Mouse (Mus musculus): ENCODE measurements around the gene Gm42688. TPM values are rescaled to one million over a fixed set of nuclear protein-coding genes. Genes with fewer than 3 reads are reported as not detected.

The Gm42688 gene
- polyA plus RNA-seq (2012; rRNA removed): 2.1 TPM in 2 replicates

DNA sequence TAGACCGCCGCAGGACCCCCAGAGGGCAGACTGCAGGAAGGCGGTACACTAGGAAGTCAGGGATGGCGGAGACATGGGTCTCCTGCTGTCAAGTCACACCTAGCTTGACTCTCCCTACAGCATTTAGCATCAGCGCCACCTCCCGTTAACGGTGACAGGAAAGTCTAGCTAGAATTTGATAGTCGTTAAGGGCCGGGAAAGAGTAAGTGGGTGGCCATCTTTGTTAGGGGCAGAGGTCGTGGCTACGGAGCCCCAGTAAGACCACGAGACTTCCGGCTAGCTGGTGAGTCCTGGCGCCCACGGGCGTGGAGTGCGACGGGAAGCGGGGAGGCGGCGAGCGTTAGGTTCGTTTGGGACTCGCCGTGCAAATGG is at the start of gene Gm42688, which contains the start of gene Ccdc142:
Gene Gm42688, plus strand, starts transcription at position 302 of the 372 bp plus-strand sequence.
Gene Ccdc142, plus strand, starts transcription at position 286 of the 372 bp plus-strand sequence.

DNA sequence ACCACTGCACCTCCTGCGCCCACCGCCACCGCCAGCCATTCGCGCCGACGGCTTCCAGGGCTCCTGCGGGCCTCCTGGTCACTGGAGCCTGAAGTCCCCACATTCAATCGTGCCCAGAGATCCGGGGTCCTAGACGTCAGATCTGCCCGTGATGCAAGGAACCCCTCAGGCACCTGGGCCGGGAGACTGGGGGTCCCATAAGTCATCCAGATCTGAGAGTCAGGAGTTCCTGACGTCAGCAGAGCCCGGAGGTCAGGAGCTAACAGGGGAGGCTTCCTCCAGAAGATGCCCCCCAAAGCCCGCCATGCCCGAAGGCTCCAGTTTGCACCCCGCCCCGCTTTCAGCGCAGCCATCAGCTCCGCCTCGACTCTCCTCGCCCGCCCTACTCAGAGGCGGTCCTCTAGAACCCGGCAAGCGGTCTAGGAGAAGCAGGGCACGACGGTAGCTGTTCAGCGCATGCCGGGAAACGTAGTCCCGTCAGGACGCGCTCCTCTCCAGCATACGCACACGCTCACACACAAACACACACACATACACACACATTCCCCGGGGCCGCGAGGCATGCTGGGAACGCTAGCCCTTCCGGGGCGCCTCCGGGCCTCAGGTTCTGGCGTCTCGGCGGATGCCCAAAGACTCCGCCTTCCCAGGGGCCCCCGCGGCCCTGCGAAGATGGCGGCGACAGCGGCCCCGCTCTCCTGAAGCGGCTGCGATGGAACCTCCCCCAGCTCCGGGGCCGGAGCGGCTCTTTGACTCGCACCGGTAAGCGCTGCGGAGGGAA is 47.2 kb upstream of the Gm42688 start, which contains the start of gene Aup1:
Gene Aup1, plus strand, starts transcription at position 448 of the 778 bp plus-strand sequence.

DNA sequence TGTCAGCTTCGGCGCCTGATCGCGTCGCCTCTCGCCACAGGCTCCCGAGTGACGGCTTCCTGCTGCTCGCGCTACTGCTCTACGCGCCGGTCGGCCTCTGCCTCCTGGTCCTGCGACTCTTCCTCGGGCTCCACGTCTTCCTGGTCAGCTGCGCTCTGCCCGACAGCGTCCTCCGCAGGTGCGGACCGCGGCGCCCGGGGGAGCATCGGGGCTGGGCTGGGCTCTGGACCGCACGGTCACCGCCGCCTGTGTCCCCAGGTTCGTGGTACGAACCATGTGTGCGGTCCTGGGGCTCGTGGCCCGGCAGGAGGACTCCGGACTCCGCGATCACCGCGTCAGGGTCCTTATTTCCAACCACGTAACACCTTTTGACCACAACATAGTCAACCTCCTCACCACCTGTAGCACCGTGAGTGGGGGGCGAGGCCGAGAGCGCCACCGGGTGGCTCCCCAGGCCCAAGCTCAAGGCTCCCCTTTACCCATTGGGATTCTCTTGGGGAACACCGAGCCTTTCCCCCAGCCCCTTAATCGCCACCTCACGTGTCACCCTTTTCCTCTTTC is 46.5 kb upstream of the Gm42688 start, which contains the start of gene Htra2:
Gene Htra2, minus strand, starts transcription at position 403 of the 561 bp plus-strand sequence.

DNA sequence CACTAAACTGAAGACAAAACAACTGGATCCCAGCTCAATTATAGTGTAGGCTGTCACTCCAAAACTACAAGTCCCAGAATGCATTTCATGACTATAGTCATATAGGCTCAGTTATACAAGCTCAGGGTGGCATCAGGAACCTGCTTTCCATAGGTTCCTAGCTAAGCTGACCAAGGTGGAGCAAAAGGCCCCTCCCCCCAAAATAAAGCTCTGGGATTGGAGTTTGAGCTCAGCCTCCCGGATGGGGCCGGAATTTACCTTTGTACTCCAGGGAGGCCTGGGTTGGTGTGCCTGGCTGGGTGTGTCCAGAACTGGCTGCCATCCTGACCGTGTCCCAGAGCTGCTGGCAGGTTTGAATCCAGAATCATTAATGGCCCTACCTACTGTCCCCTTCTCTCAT is 43.6 kb upstream of the Gm42688 start, which contains the start of gene Dqx1:
Gene Dqx1, plus strand, starts transcription at position 55 of the 400 bp plus-strand sequence.

GRCm38 (mm10) chr6:83070247-83070310 is 31.3 kb upstream of the Gm42688 start, which contains the start of gene Tlx2:
TSS of gene Tlx2 (minus strand) at chr6:83070293.

DNA sequence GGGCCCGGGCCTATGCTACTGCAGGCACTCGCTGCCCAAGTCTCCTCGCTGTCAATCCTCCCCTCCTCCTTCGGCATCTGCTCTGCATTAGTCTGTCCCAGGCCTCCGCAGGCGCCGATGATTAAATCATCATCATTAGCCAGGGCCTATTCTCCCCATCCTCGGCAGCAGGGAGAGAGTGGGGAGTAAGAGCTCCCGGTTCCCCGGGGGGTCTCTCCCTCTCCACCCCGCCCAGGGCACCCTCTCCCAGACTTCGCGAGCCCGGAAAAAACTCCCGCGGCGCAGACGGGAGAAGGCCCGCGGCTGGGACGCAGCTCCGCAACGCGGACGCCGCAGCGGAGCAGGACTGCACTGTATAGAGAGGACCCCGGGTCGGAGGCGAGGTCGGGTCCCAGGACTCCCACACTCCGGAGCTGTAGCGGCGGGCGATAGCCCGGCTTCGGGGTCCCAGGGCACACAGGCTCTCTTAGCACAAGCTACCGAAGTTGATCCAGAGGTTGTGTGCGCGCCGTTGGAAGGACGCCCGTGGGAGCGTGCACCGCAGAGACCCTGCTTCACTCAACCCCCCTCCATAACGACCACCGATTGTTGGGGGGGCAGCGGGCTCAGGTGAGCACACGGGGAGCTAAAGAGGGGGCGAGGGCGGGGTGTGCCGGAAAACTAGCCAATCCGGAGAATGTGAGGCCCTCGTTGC is 23.6 kb upstream of the Gm42688 start, which contains the start of gene Pcgf1:
Gene Pcgf1, plus strand, starts transcription at position 240 of the 694 bp plus-strand sequence.

GRCm38 (mm10) chr6:83086121-83087035 is 15.0 kb upstream of the Gm42688 start, which contains the start of gene Lbx2:
TSS of gene Lbx2 (plus strand) at chr6:83086367.

GRCm38 (mm10) chr6:83108762-83109668 is 7.6 kb downstream of the Gm42688 start, which contains the start of gene Mrpl53:
TSS of gene Mrpl53 (plus strand) at chr6:83109040.

DNA sequence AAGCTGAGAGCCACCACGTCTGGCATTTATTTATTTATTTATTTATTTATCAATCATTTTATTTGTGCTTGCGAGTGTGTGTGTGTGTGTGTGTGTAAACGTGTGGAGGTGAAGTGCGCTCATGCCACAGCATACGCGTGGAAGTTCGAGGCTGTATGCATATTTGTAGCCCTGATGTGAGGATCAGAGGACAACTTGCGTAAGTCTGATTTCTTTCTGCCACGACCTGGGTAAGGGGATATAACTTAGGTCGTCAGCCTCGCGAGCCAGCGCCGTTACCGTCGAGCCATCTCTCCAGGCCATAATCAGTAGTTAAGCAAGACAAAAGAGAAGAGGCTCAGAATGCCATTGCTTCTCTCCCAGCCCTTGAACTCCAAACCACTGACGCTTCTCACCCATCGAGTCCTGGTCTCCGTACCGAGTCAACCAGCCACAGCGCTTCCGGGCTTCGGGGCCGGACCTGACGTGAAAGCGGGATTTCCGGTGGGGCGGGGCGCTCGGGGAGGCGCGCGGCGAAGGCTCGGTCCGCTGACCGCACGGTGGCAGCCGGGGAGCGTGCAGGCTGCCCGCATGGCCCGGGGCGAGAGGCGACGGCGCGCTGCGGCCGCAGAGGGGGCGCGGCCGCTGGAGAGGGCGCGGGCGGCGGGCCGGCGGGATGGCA is 13.7 kb downstream of the Gm42688 start, which contains the start of gene Mogs:
Gene Mogs, plus strand, starts transcription at position 486 of the 661 bp plus-strand sequence.

GRCm38 (mm10) chr6:83120930-83121862 is 19.8 kb downstream of the Gm42688 start, which contains the start of gene Wbp1:
TSS of gene Wbp1 (minus strand) at chr6:83121559.

GRCm38 (mm10) chr6:83125331-83125730 is 23.9 kb downstream of the Gm42688 start, which contains the start of gene Ino80b:
TSS of gene Ino80b (minus strand) at chr6:83125431.

DNA sequence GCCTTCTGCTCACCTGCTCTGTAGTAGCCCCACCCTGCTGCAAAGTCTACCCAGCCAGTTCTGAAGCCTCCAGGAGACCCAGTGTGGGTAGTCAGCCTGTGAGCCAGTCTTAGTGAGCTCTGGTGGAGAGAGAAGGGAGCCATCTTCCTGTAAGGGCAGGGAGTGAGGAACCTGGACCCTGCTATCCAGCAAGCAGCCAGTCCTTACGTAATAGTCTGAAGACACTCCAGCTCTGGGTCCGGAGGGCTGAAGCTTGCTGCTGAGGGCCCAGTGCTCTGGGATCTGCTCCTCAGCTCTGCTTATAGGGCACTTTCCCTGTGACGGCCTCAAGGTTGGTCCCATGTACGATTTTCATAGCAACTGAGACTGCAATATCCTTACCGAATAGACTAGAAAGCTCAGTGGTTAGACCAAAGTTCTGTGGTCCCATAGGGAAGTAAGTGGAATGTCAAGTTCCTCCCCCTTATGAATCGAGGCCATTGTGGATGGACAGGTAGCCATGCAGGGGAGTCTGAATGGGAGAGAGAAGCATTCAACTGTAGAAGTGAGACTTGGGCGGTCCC is 33.6 kb downstream of the Gm42688 start, which contains the start of gene Rtkn:
Gene Rtkn, plus strand, starts transcription at position 513 of the 563 bp plus-strand sequence.

DNA sequence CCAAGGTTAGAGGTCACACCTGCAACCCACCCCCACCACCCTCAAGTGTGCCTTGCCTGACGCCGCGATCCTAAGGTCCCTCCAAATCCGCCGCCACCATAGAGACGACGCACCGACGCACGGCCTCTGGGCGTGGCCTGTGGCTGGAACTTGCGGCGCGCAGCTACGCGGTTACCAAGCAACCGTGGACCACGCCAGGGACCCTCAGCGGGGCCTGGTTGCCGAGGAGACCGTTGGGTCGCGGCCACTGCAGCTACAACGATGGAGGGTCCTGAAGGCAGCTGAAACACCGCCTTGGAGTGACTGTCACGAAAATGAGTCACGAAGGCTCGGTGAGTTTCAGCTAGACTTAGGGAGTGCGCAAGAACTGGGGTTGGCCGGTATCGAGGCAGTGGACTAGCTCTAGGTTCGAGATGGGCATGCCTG is 54.9 kb downstream of the Gm42688 start, which contains the start of the genes Wdr54 and 1700003E16Rik:
Gene Wdr54, minus strand, starts transcription at position 139 of the 426 bp plus-strand sequence.
Gene 1700003E16Rik, plus strand, starts transcription at position 146 of the 426 bp plus-strand sequence.

Other genes starting within 250 kb of the Gm42688 start
- gene Sema4f, start 161.8 kb upstream of the Gm42688 start, polyA plus RNA-seq (2012; rRNA removed): 0.02 and 0.05 TPM in 2 replicates
- 7.5 and 8.6 TPM in 2 replicates for gene M1ap, start 154.7 kb upstream of the Gm42688 start, polyA plus RNA-seq (2012; rRNA removed)
- 13.6 and 15.5 TPM in 2 replicates for gene Dok1, start 68.1 kb upstream of the Gm42688 start, polyA plus RNA-seq (2012; rRNA removed)
- gene Loxl3, start 67.4 kb upstream of the Gm42688 start, polyA plus RNA-seq (2012; rRNA removed): 1.2 and 1.5 TPM in 2 replicates
- gene Aup1, start 47.1 kb upstream of the Gm42688 start, polyA plus RNA-seq (2012; rRNA removed): 147 and 167 TPM in 2 replicates
- gene Htra2, start 46.3 kb upstream of the Gm42688 start, polyA plus RNA-seq (2012; rRNA removed): 71.6 and 81.9 TPM in 2 replicates
- gene Dqx1, start 43.8 kb upstream of the Gm42688 start, polyA plus RNA-seq (2012; rRNA removed): 6.2 and 8.0 TPM in 2 replicates
- not detected in 2 replicates for gene Tlx2, start 31.3 kb upstream of the Gm42688 start, polyA plus RNA-seq (2012; rRNA removed)
- gene Pcgf1, start 23.7 kb upstream of the Gm42688 start, polyA plus RNA-seq (2012; rRNA removed): 18.8 and 20.7 TPM in 2 replicates
- gene Lbx2, start 15.2 kb upstream of the Gm42688 start, polyA plus RNA-seq (2012; rRNA removed): 0.18 and 0.19 TPM in 2 replicates
- gene Ccdc142, start within 50 bp of the Gm42688 start, polyA plus RNA-seq (2012; rRNA removed): 1.0 and 1.1 TPM in 2 replicates
- 55.1 and 55.3 TPM in 2 replicates for gene Mrpl53, start 7.4 kb downstream of the Gm42688 start, polyA plus RNA-seq (2012; rRNA removed)
- gene Mogs, start 13.9 kb downstream of the Gm42688 start, polyA plus RNA-seq (2012; rRNA removed): 32.2 and 34.8 TPM in 2 replicates
- gene Wbp1, start 19.9 kb downstream of the Gm42688 start, polyA plus RNA-seq (2012; rRNA removed): 23.2 and 27.5 TPM in 2 replicates
- 11.3 and 11.9 TPM in 2 replicates for gene Ino80b, start 23.8 kb downstream of the Gm42688 start, polyA plus RNA-seq (2012; rRNA removed)
- gene Rtkn, start 33.8 kb downstream of the Gm42688 start, polyA plus RNA-seq (2012; rRNA removed): 9.4 and 10.2 TPM in 2 replicates
- 0.29 and 0.36 TPM in 2 replicates for gene Wdr54, start 54.8 kb downstream of the Gm42688 start, polyA plus RNA-seq (2012; rRNA removed)
- gene 1700003E16Rik, start 54.8 kb downstream of the Gm42688 start, polyA plus RNA-seq (2012; rRNA removed): 0.01 and 0.02 TPM in 2 replicates
- 20.0 and 20.7 TPM in 2 replicates for gene Dctn1, start 64.3 kb downstream of the Gm42688 start, polyA plus RNA-seq (2012; rRNA removed)
- 1.2 and 1.3 TPM in 2 replicates for gene Slc4a5, start 118.2 kb downstream of the Gm42688 start, polyA plus RNA-seq (2012; rRNA removed)
- gene Mthfd2, start 224.3 kb downstream of the Gm42688 start, polyA plus RNA-seq (2012; rRNA removed): 47.3 and 52.6 TPM in 2 replicates
- gene Mob1a, start 224.4 kb downstream of the Gm42688 start, polyA plus RNA-seq (2012; rRNA removed): 25.8 and 32.2 TPM in 2 replicates
- gene Bola3, start 247.5 kb downstream of the Gm42688 start, polyA plus RNA-seq (2012; rRNA removed): 87.6 and 91.5 TPM in 2 replicates

Data from liver, embryonic 14 days (tissue).